Mouse (Mus musculus): Measurements from ENCODE around the gene Acvr2a. TPM values are rescaled to one million over a fixed set of nuclear protein-coding genes. Genes with fewer than 3 reads are reported as not detected.

Gene Acvr2a
- total and polyA plus RNA-seq, 3 experiments: 0.89 to 2.9 (median 2.2) TPM

DNA sequence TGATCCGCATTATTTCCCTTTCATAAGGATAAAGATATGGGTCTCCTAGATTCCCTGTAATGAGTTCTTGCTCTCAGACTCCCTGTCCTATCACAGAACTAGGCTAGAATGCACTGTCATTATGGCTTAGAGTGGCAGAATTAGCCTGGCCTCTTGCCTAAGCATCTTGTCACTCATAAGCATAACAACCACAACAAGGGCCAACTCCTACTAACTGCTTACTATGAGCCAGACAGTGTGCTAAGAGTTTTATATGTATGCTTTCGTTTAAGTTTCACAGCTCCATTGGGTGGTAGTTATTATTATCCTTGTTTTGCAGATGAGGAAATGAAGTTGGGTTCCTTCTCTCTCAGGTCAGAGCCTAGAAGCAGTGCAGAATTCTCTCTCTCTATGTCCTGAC lies 46.1 kb upstream of the Acvr2a start:
- Histone ChIP-seq H3K4me3 (replicated peaks in 1 of 3; ENCODE audit: low read depth in 2 of 3, low read length in 2 of 3, poor library complexity in 1 of 3) (no peak overlapping the region), H3K4me1 (ENCODE audit: control insufficient read depth in 1 of 2, insufficient read depth in 2 of 2) (no peaks in the 10 kb centered on the region), H3K9me3 (replicated peaks; ENCODE audit: low read length) (no peaks in the 10 kb centered on the region), H3K27me3 (replicated peaks) (no peaks in the 10 kb centered on the region), H3K79me2 (replicated peaks; ENCODE audit: control insufficient read depth, extremely low read depth, insufficient read depth, poor library complexity, severe bottlenecking) (no peaks in the 10 kb centered on the region), H3K36me3 (replicated peaks in 1 of 2; ENCODE audit: control insufficient read depth in 1 of 2, insufficient read depth in 1 of 2, low read length in 1 of 2) (no peaks in the 10 kb centered on the region), H3K4me2 (ENCODE audit: insufficient read depth, low read depth, poor library complexity, severe bottlenecking) (no peak overlapping the region), H3K9ac (ENCODE audit: insufficient read depth, low read depth) (no peak overlapping the region), H3K27ac (ENCODE audit: insufficient read depth, low read depth) (no peak overlapping the region)
- TF ChIP-seq MAX (IDR thresholded peaks at IDR 0.05; ENCODE audit: low read length): no peak
- no peak for TF ChIP-seq IRF4 (IDR thresholded peaks at IDR 0.05; ENCODE audit: low read depth, low read length)
- no peak for TF ChIP-seq MAZ (IDR thresholded peaks at IDR 0.05; ENCODE audit: low read depth, low read length)
- TF ChIP-seq JUN (IDR thresholded peaks at IDR 0.05; ENCODE audit: insufficient read depth, low read depth, low read length): no peak
- dilution Hi-C loops (cut with MboI; ENCODE audit: extremely low pct_ligation_motif_present, extremely low pct_unique_long_range_greater_than_20kb, low sequenced_read_pairs) (no loop called here), in situ Hi-C loops (cut with MboI; ENCODE audit: low pct_ligation_motif_present, low pct_unique_long_range_greater_than_20kb, low sequenced_read_pairs) (no loop called here)
- DNase-seq (ENCODE audit: extremely low read depth): no peak

DNA sequence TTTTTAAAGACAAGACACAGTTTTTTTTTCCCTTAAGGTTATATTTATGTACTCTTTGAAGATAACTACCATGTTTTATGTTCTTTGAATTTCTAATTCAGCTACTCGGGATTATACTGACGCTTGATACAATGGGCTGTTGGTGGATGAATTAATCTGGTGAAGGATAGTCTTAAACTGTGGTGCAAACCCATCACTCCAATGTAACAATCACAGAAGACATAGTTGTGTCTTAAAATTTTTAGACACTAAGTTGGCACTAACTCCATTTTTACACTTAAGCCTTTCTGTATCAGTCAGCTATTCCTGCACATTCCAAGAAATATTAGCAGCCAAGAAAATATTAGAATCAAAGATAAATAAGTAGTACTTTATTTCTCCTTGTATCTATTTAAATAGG lies 45.7 kb upstream of the Acvr2a start:
- no peaks in the 10 kb centered on the region for H3K4me1 ChIP-seq (ENCODE audit: control insufficient read depth in 1 of 2, insufficient read depth in 2 of 2)
- no peak overlapping the region for H3K27ac ChIP-seq (ENCODE audit: insufficient read depth, low read depth)
- no peaks in the 10 kb centered on the region for H3K36me3 ChIP-seq (replicated peaks in 1 of 2; ENCODE audit: control insufficient read depth in 1 of 2, insufficient read depth in 1 of 2, low read length in 1 of 2)
- dilution Hi-C loops (cut with MboI; ENCODE audit: extremely low pct_ligation_motif_present, extremely low pct_unique_long_range_greater_than_20kb, low sequenced_read_pairs) (no loop called here), in situ Hi-C loops (cut with MboI; ENCODE audit: low pct_ligation_motif_present, low pct_unique_long_range_greater_than_20kb, low sequenced_read_pairs) (no loop called here)
- H3K4me3 ChIP-seq (replicated peaks in 1 of 3; ENCODE audit: low read depth in 2 of 3, low read length in 2 of 3, poor library complexity in 1 of 3): no peak overlapping the region
- no peak overlapping the region for H3K4me2 ChIP-seq (ENCODE audit: insufficient read depth, low read depth, poor library complexity, severe bottlenecking)
- no peaks in the 10 kb centered on the region for H3K9me3 ChIP-seq (replicated peaks; ENCODE audit: low read length)
- H3K9ac ChIP-seq (ENCODE audit: insufficient read depth, low read depth): no peak overlapping the region
- H3K79me2 ChIP-seq (replicated peaks; ENCODE audit: control insufficient read depth, extremely low read depth, insufficient read depth, poor library complexity, severe bottlenecking): no peaks in the 10 kb centered on the region
- TF ChIP-seq UBTF (IDR thresholded peaks at IDR 0.05; ENCODE audit: low read depth, low read length): no peak
- TF ChIP-seq PAX5 (IDR thresholded peaks at IDR 0.05; ENCODE audit: low read length): no peak
- no peak for TF ChIP-seq MAFK (IDR thresholded peaks at IDR 0.05; ENCODE audit: insufficient replicate concordance, low read length)
- no peak for TF ChIP-seq ZNF384 (IDR thresholded peaks at IDR 0.05; ENCODE audit: low read depth, low read length)
- TF ChIP-seq ZKSCAN1 (IDR thresholded peaks at IDR 0.05; ENCODE audit: borderline replicate concordance, low read depth, low read length): no peak
- TF ChIP-seq HCFC1 (IDR thresholded peaks at IDR 0.05; ENCODE audit: low read depth, low read length): no peak
- no peak for TF ChIP-seq JUND (conservative IDR thresholded peaks at IDR 0.05; ENCODE audit: low read depth, low read length)
- no peak for TF ChIP-seq SMC3 (IDR thresholded peaks at IDR 0.05; ENCODE audit: low read depth, low read length)
- no peak for TF ChIP-seq POLR2A (IDR thresholded peaks at IDR 0.05; ENCODE audit: low read depth, low read length)
- DNase-seq (ENCODE audit: extremely low read depth): no peak
- H3K27me3 ChIP-seq (replicated peaks): no peaks in the 10 kb centered on the region

DNA sequence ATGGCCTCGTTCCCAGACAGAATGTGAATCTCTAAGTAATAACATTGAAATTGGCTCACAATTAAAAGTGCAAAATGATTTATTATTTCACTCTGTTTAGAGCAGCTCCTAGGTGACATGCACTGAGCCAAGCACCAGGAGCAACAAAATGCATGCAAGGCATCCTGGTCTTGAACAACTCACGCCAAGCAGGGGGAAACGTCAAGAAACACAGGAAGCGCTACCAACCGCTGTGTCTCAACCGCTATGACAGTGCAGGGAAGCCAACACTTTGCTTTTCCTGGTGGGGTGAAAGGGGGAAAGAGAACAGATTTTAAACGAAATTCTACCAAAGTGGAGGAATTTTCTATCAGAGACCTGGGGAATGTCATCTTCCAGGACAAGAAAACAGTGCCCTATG lies 43.8 kb upstream of the Acvr2a start:
- no peak for DNase-seq (ENCODE audit: extremely low read depth)
- Histone ChIP-seq H3K4me3 (replicated peaks in 1 of 3; ENCODE audit: low read depth in 2 of 3, low read length in 2 of 3, poor library complexity in 1 of 3) (no peak overlapping the region), H3K9me3 (replicated peaks; ENCODE audit: low read length) (no peaks in the 10 kb centered on the region), H3K27me3 (replicated peaks) (no peaks in the 10 kb centered on the region), H3K79me2 (replicated peaks; ENCODE audit: control insufficient read depth, extremely low read depth, insufficient read depth, poor library complexity, severe bottlenecking) (no peaks in the 10 kb centered on the region), H3K4me2 (ENCODE audit: insufficient read depth, low read depth, poor library complexity, severe bottlenecking) (no peak overlapping the region; the same call in 1 of the 2 replicates), H3K9ac (ENCODE audit: insufficient read depth, low read depth) (no peak overlapping the region), H3K27ac (ENCODE audit: insufficient read depth, low read depth) (no peak overlapping the region), H3K36me3 (replicated peaks in 1 of 2; ENCODE audit: control insufficient read depth in 1 of 2, insufficient read depth in 1 of 2, low read length in 1 of 2) (no peaks in the 10 kb centered on the region), H3K4me1 (ENCODE audit: control insufficient read depth in 1 of 2, insufficient read depth in 2 of 2) (no peaks in the 10 kb centered on the region)
- dilution Hi-C loops (cut with MboI; ENCODE audit: extremely low pct_ligation_motif_present, extremely low pct_unique_long_range_greater_than_20kb, low sequenced_read_pairs): no loop called here
- in situ Hi-C loops (cut with MboI; ENCODE audit: low pct_ligation_motif_present, low pct_unique_long_range_greater_than_20kb, low sequenced_read_pairs): no loop called here
- TF ChIP-seq MAZ (IDR thresholded peaks at IDR 0.05; ENCODE audit: low read depth, low read length): no peak
- TF ChIP-seq GABPA (IDR thresholded peaks at IDR 0.05; ENCODE audit: insufficient replicate concordance, low read depth, low read length): no peak
- TF ChIP-seq CHD1 (IDR thresholded peaks at IDR 0.05; ENCODE audit: low read depth, low read length): no peak
- TF ChIP-seq ZNF384 (IDR thresholded peaks at IDR 0.05; ENCODE audit: low read depth, low read length): no peak
- TF ChIP-seq CHD2 (IDR thresholded peaks at IDR 0.05; ENCODE audit: low read length): no peak

Measured in CH12.LX (cell line).